Mouse (Mus musculus) MEL (cell line): ENCODE data around the gene Nr2c2ap. TPM values are rescaled to one million over a fixed set of nuclear protein-coding genes. Genes with fewer than 3 reads are reported as not detected.

Source experiments
- DNase-seq: peaks from one replicate; pipeline ENCODE4 v3.0.0; 2011; ENCODE audit warnings: low read depth, low spot score
- H3K27ac ChIP-seq: 2 replicates; pipeline ENCODE4 v1.5.1; 2012; ENCODE audit warnings: low read depth, mild to moderate bottlenecking, control low read depth, low read length, moderate library complexity; ENCODE audit not compliant: control insufficient read depth
- H3K27me3 ChIP-seq, 2 experiments: fragments of 150-350 bp in 1 of 2; sonication (generic) in 1 of 2; 2 replicates each; pipeline ENCODE4 v1.6.1; 2012; ENCODE audit warnings: low read length in 2 of 2, mild to moderate bottlenecking in 2 of 2, improper control_type of control experiment in 1 of 2, moderate library complexity in 1 of 2; ENCODE audit not compliant: insufficient read depth in 2 of 2, control insufficient read depth in 1 of 2
- H3K36me3 ChIP-seq, 2 experiments: 2 replicates each; pipeline ENCODE4 v1.6.1; 2012 to 2014; ENCODE audit warnings: low read length in 2 of 2, improper control_type of control experiment in 1 of 2, inconsistent platforms in 1 of 2, mild to moderate bottlenecking in 1 of 2; ENCODE audit not compliant: insufficient read depth in 2 of 2, control insufficient read depth in 1 of 2
- H3K4me1 ChIP-seq, 2 experiments: fragments of 150-350 bp in 1 of 2; sonication (generic) in 1 of 2; 2 replicates each; pipeline ENCODE4 v1.6.1; 2012; ENCODE audit warnings: low read length in 2 of 2, improper control_type of control experiment in 1 of 2, mild to moderate bottlenecking in 1 of 2; ENCODE audit not compliant: insufficient read depth in 2 of 2, control insufficient read depth in 1 of 2
- H3K4me3 ChIP-seq, 2 experiments: fragments of 150-350 bp in 1 of 2; sonication (generic) in 1 of 2; 2 replicates each; pipeline ENCODE4 v1.5.1; 2012; ENCODE audit warnings: low read depth in 2 of 2, low read length in 2 of 2, mild to moderate bottlenecking in 2 of 2, moderate library complexity in 2 of 2, control low read depth in 1 of 2, improper control_type of control experiment in 1 of 2; ENCODE audit not compliant: control insufficient read depth in 1 of 2, insufficient read depth in 1 of 2
- H3K79me2 ChIP-seq: 2 replicates; pipeline ENCODE4 v1.6.1; 2012; ENCODE audit warnings: mild to moderate bottlenecking, low read length, moderate library complexity; ENCODE audit not compliant: control insufficient read depth, poor library complexity, insufficient read depth
- H3K9ac ChIP-seq: 2 replicates; pipeline ENCODE4 v1.6.1; 2012; ENCODE audit warnings: low read depth, mild to moderate bottlenecking, control low read depth, low read length, moderate library complexity; ENCODE audit not compliant: control insufficient read depth, poor library complexity, severe bottlenecking
- H3K9me3 ChIP-seq: fragments of 150-350 bp; sonication (generic); replicated peaks from 2 replicates; pipeline ENCODE4 v1.6.1; 2012; ENCODE audit warnings: mild to moderate bottlenecking, low read length, improper control_type of control experiment, moderate library complexity; ENCODE audit not compliant: insufficient read depth
- CHD1 ChIP-seq: IDR thresholded peaks from 2 replicates; pipeline ENCODE4 v1.6.1; 2012; ENCODE audit warnings: low read depth, mild to moderate bottlenecking, inconsistent platforms, low read length, improper control_type of control experiment
- CHD2 ChIP-seq: IDR thresholded peaks from 2 replicates; pipeline ENCODE4 v1.6.1; 2011; ENCODE audit warnings: low read length, improper control_type of control experiment
- E2F4 ChIP-seq: IDR thresholded peaks from 2 replicates; pipeline ENCODE4 v1.6.1; 2011; ENCODE audit warnings: low read depth, low read length, improper control_type of control experiment, borderline replicate concordance
- ELF1 ChIP-seq: IDR thresholded peaks from 2 replicates; pipeline ENCODE4 v1.6.1; 2014; ENCODE audit warnings: low read depth, mild to moderate bottlenecking, inconsistent platforms, low read length, improper control_type of control experiment, moderate library complexity
- ETS1 ChIP-seq: IDR thresholded peaks from 2 replicates; pipeline ENCODE4 v1.6.1; 2012; ENCODE audit warnings: low read depth, mild to moderate bottlenecking, inconsistent platforms, low read length, improper control_type of control experiment, moderate library complexity
- GATA1 ChIP-seq: IDR thresholded peaks from 2 replicates; pipeline ENCODE4 v1.6.1; 2011; ENCODE audit warnings: low read depth, low read length, improper control_type of control experiment
- MAX ChIP-seq: IDR thresholded peaks from 2 replicates; pipeline ENCODE4 v1.6.1; 2011; ENCODE audit warnings: low read length, improper control_type of control experiment
- MEF2A ChIP-seq: IDR thresholded peaks from 2 replicates; pipeline ENCODE4 v1.6.1; 2014; ENCODE audit warnings: low read depth, mild to moderate bottlenecking, inconsistent platforms, low read length, improper control_type of control experiment; ENCODE audit not compliant: poor library complexity, insufficient replicate concordance, severe bottlenecking; ENCODE audit errors: extremely low read depth
- MYB ChIP-seq: IDR thresholded peaks from 2 replicates; pipeline ENCODE4 v1.6.1; 2011; ENCODE audit warnings: mild to moderate bottlenecking, low read depth, low read length, improper control_type of control experiment
- NELFE ChIP-seq: IDR thresholded peaks from 2 replicates; pipeline ENCODE4 v1.6.1; 2011; ENCODE audit warnings: low read depth, low read length, improper control_type of control experiment
- NRF1 ChIP-seq: IDR thresholded peaks from 2 replicates; pipeline ENCODE4 v1.6.1; 2014; ENCODE audit warnings: low read depth, mild to moderate bottlenecking, inconsistent platforms, low read length, improper control_type of control experiment, moderate library complexity; ENCODE audit not compliant: poor library complexity, insufficient read depth, severe bottlenecking
- POLR2AphosphoS5 ChIP-seq: IDR thresholded peaks from 2 replicates; pipeline ENCODE4 v1.6.1; 2012; ENCODE audit warnings: low read depth, borderline replicate concordance, mild to moderate bottlenecking, inconsistent platforms, low read length, moderate library complexity, mixed read lengths
- RAD21 ChIP-seq: IDR thresholded peaks from 2 replicates; pipeline ENCODE4 v1.6.1; 2011; ENCODE audit warnings: mild to moderate bottlenecking, low read depth, low read length, improper control_type of control experiment
- TAL1 ChIP-seq: IDR thresholded peaks from 2 replicates; pipeline ENCODE4 v1.6.1; 2012; ENCODE audit warnings: mild to moderate bottlenecking, inconsistent platforms, low read length, moderate library complexity, mixed read lengths
- TCF12 ChIP-seq: IDR thresholded peaks from 2 replicates; pipeline ENCODE4 v1.6.1; 2014; ENCODE audit warnings: low read depth, mild to moderate bottlenecking, inconsistent platforms, low read length, improper control_type of control experiment, moderate library complexity
- USF2 ChIP-seq, 2 experiments: IDR thresholded peaks; 2 replicates each; pipeline ENCODE4 v1.6.1; 2011 to 2012; ENCODE audit warnings: improper control_type of control experiment in 2 of 2, low read length in 2 of 2, borderline replicate concordance in 1 of 2, inconsistent platforms in 1 of 2, low read depth in 1 of 2, mild to moderate bottlenecking in 1 of 2; ENCODE audit not compliant: insufficient read depth in 1 of 2
- ZC3H11A ChIP-seq: IDR thresholded peaks from 2 replicates; pipeline ENCODE4 v1.6.1; 2012; ENCODE audit warnings: low read depth, mild to moderate bottlenecking, inconsistent platforms, low read length, improper control_type of control experiment
- ZMIZ1 ChIP-seq: IDR thresholded peaks from 2 replicates; pipeline ENCODE4 v1.6.1; 2012; ENCODE audit warnings: low read depth, mild to moderate bottlenecking, inconsistent platforms, low read length, improper control_type of control experiment, moderate library complexity
- polyA plus RNA-seq, 2 experiments: library from polyadenylated mRNA; stranded (reverse) in 1 of 2; unstranded in 1 of 2; fragments of >175 nt in 1 of 2; fragments of >200 nt in 1 of 2; gene quantifications; 2 replicates each; pipeline versions ENCODE4 v1.2.1 to v1.2.4; 2012; ENCODE audit warnings: low replicate concordance in 2 of 2, low read depth in 1 of 2; ENCODE audit not compliant: insufficient read length in 2 of 2, insufficient read depth in 1 of 2, missing spikeins in 1 of 2
- total RNA-seq: library from RNA; depleted of rRNA; stranded (reverse); fragments of 300-350 nt; gene quantifications from 2 replicates; pipeline ENCODE4 v1.2.3, GENCODE M21; 2012; rRNA removed

The Nr2c2ap gene
- total and polyA plus RNA-seq, 3 experiments: 24.6 to 55.7 TPM; not detected in 1

- H3K27ac ChIP-seq: no peak overlapping the region
- H3K4me3 ChIP-seq: no peak overlapping the region
- peak overlapping the region; percentile 14; the same call in 1 of the 2 replicates for H3K9ac ChIP-seq
- no peaks in the 10 kb centered on the region for H3K79me2 ChIP-seq
- DNase-seq: no peak
- no peaks in the 10 kb centered on the region for H3K9me3 ChIP-seq
- TF ChIP-seq ZMIZ1 (no peak), POLR2AphosphoS5 (no peak), TCF12 (no peak), MEF2A (no peak), ZC3H11A (no peak), CHD1 (no peak), GATA1 (no peak), MAX (no peak), ELF1 (no peak), E2F4 (no peak), CHD2 (no peak)
- no peaks in the 10 kb centered on the region for H3K27me3 ChIP-seq
- peaks cover 6 to 10% of the 10 kb centered on the region in 2 experiments for H3K4me1 ChIP-seq
- peaks cover 0 to 9% of the 10 kb centered on the region in 2 experiments; a peak in 2 of 4 replicates for H3K36me3 ChIP-seq
These were observed 50.7 kb downstream of the Nr2c2ap start for GRCm38 (mm10) chr8:70181903-70182252.

- no peak for TF ChIP-seq CHD2
- TF ChIP-seq NELFE: no peak
- TF ChIP-seq RAD21: no peak
- TF ChIP-seq ZC3H11A: no peak
- TF ChIP-seq ETS1: no peak
- no peak for TF ChIP-seq NRF1
- no peak for TF ChIP-seq USF2 (IDR thresholded peaks at IDR 0.05; ENCODE audit: borderline replicate concordance in 1 of 2, insufficient read depth in 1 of 2, low read depth in 1 of 2, low read length in 2 of 2)
- no peak for TF ChIP-seq MEF2A
- TF ChIP-seq MAX: no peak
- no peak for TF ChIP-seq TAL1
- no peak for TF ChIP-seq MYB
- Histone ChIP-seq H3K9ac (no peak overlapping the region), H3K27me3 (no peaks in the 10 kb centered on the region), H3K9me3 (no peaks in the 10 kb centered on the region), H3K4me3 (no peak overlapping the region), H3K79me2 (no peaks in the 10 kb centered on the region), H3K27ac (no peak overlapping the region), H3K4me1 (peaks cover 6 to 10% of the 10 kb centered on the region in 2 experiments), H3K36me3 (peaks cover 0 to 9% of the 10 kb centered on the region in 2 experiments; a peak in 2 of 4 replicates)
- DNase-seq: no peak
These were observed 52.1 kb downstream of the Nr2c2ap start for GRCm38 (mm10) chr8:70183194-70183593.

Other genes starting within 250 kb of the Nr2c2ap start
- 0.04 TPM in 1 of 2 replicates, not detected in the other for gene Cilp2, start 243.6 kb upstream of the Nr2c2ap start, total RNA-seq
- under 1 TPM in 1 of 2 experiments, not detected in 1; 0.03 TPM for gene Cilp2, start 243.6 kb upstream of the Nr2c2ap start, polyA plus RNA-seq
- gene Tssk6, start 229.1 kb upstream of the Nr2c2ap start, total RNA-seq: 2.1 and 3.4 TPM in 2 replicates
- gene Tssk6, start 229.1 kb upstream of the Nr2c2ap start, polyA plus RNA-seq: 1 to 10 TPM in 1 of 2 experiments, not detected in 1; 3.8 TPM
- gene Ndufa13, start 228.8 kb upstream of the Nr2c2ap start, total RNA-seq: 114 and 122 TPM in 2 replicates
- 10 to 100 TPM in 1 of 2 experiments, not detected in 1; 97.7 TPM for gene Ndufa13, start 228.8 kb upstream of the Nr2c2ap start, polyA plus RNA-seq
- 1.2 and 8.2 TPM in 2 replicates for gene Yjefn3, start 228.6 kb upstream of the Nr2c2ap start, total RNA-seq
- gene Yjefn3, start 228.6 kb upstream of the Nr2c2ap start, polyA plus RNA-seq: 1 to 10 TPM in 1 of 2 experiments, not detected in 1; 5.3 TPM
- gene Gatad2a, start 134.9 kb upstream of the Nr2c2ap start, total RNA-seq: 101 and 111 TPM in 2 replicates
- 100 to 1,000 TPM in 1 of 2 experiments, 10 to 100 TPM in 1; 38.0 to 129 TPM for gene Gatad2a, start 134.9 kb upstream of the Nr2c2ap start, polyA plus RNA-seq
- 39.0 and 39.2 TPM in 2 replicates for gene Mau2, start 88.6 kb upstream of the Nr2c2ap start, total RNA-seq
- gene Mau2, start 88.6 kb upstream of the Nr2c2ap start, polyA plus RNA-seq: 10 to 100 TPM in 1 of 2 experiments, not detected in 1; 43.4 TPM
- 27.1 and 29.9 TPM in 2 replicates for gene Sugp1, start 88.5 kb upstream of the Nr2c2ap start, total RNA-seq
- 10 to 100 TPM in 1 of 2 experiments, not detected in 1; 45.5 TPM for gene Sugp1, start 88.5 kb upstream of the Nr2c2ap start, polyA plus RNA-seq
- gene Tm6sf2, start 58.4 kb upstream of the Nr2c2ap start, total RNA-seq: 0.78 and 1.0 TPM in 2 replicates
- 1 to 10 TPM in 1 of 2 experiments, not detected in 1; 1.2 TPM for gene Tm6sf2, start 58.4 kb upstream of the Nr2c2ap start, polyA plus RNA-seq
- gene Hapln4, start 47.9 kb upstream of the Nr2c2ap start, total RNA-seq: not detected in 2 replicates
- gene Hapln4, start 47.9 kb upstream of the Nr2c2ap start, polyA plus RNA-seq: under 1 TPM in 1 of 2 experiments, not detected in 1; 0.03 TPM
- not detected in 2 replicates for gene Ncan, start 10.5 kb upstream of the Nr2c2ap start, total RNA-seq
- not detected for gene Ncan, start 10.5 kb upstream of the Nr2c2ap start, polyA plus RNA-seq
- 5.0 and 5.5 TPM in 2 replicates for gene Rfxank, start 7.8 kb downstream of the Nr2c2ap start, total RNA-seq
- 1 to 10 TPM in 1 of 2 experiments, not detected in 1; 7.2 TPM for gene Rfxank, start 7.8 kb downstream of the Nr2c2ap start, polyA plus RNA-seq
- gene Borcs8, start 8.2 kb downstream of the Nr2c2ap start, total RNA-seq: 49.5 and 62.8 TPM in 2 replicates
- 10 to 100 TPM in 1 of 2 experiments, not detected in 1; 73.0 TPM for gene Borcs8, start 8.2 kb downstream of the Nr2c2ap start, polyA plus RNA-seq
- 2.0 and 2.5 TPM in 2 replicates for gene Mef2b, start 8.4 kb downstream of the Nr2c2ap start, total RNA-seq
- 1 to 10 TPM in 1 of 2 experiments, not detected in 1; 6.5 TPM for gene Mef2b, start 8.4 kb downstream of the Nr2c2ap start, polyA plus RNA-seq
- gene Tmem161a, start 41.0 kb downstream of the Nr2c2ap start, total RNA-seq: 45.1 and 50.7 TPM in 2 replicates
- gene Tmem161a, start 41.0 kb downstream of the Nr2c2ap start, polyA plus RNA-seq: 10 to 100 TPM in 1 of 2 experiments, not detected in 1; 51.4 TPM
- gene Slc25a42, start 81.0 kb downstream of the Nr2c2ap start, total RNA-seq: 4.4 and 5.2 TPM in 2 replicates
- gene Slc25a42, start 81.0 kb downstream of the Nr2c2ap start, polyA plus RNA-seq: 10 to 100 TPM in 1 of 2 experiments, not detected in 1; 12.1 TPM
- 23.9 and 25.3 TPM in 2 replicates for gene Sugp2, start 102.9 kb downstream of the Nr2c2ap start, total RNA-seq
- gene Sugp2, start 102.9 kb downstream of the Nr2c2ap start, polyA plus RNA-seq: 10 to 100 TPM in 1 of 2 experiments, not detected in 1; 27.4 TPM
- 50.2 and 63.9 TPM in 2 replicates for gene Armc6, start 103.1 kb downstream of the Nr2c2ap start, total RNA-seq
- 10 to 100 TPM in 1 of 2 experiments, not detected in 1; 39.5 TPM for gene Armc6, start 103.1 kb downstream of the Nr2c2ap start, polyA plus RNA-seq
- 8.2 and 12.2 TPM in 2 replicates for gene Homer3, start 151.5 kb downstream of the Nr2c2ap start, total RNA-seq
- gene Homer3, start 151.5 kb downstream of the Nr2c2ap start, polyA plus RNA-seq: 10 to 100 TPM in 1 of 2 experiments, not detected in 1; 22.8 TPM
- gene Ddx49, start 171.2 kb downstream of the Nr2c2ap start, total RNA-seq: 94.1 and 102 TPM in 2 replicates
- gene Ddx49, start 171.2 kb downstream of the Nr2c2ap start, polyA plus RNA-seq: 100 to 1,000 TPM in 1 of 2 experiments, not detected in 1; 116 TPM
- 132 and 134 TPM in 2 replicates for gene Cope, start 171.2 kb downstream of the Nr2c2ap start, total RNA-seq
- gene Cope, start 171.2 kb downstream of the Nr2c2ap start, polyA plus RNA-seq: 100 to 1,000 TPM in 1 of 2 experiments, not detected in 1; 232 TPM
- gene Cers1, start 184.4 kb downstream of the Nr2c2ap start, total RNA-seq: 3.4 and 5.0 TPM in 2 replicates
- gene Cers1, start 184.4 kb downstream of the Nr2c2ap start, polyA plus RNA-seq: 1 to 10 TPM in 1 of 2 experiments, not detected in 1; 7.7 TPM
- 1.9 and 2.6 TPM in 2 replicates for gene Gdf1, start 198.5 kb downstream of the Nr2c2ap start, total RNA-seq
- 1 to 10 TPM in 1 of 2 experiments, not detected in 1; 1.9 TPM for gene Gdf1, start 198.5 kb downstream of the Nr2c2ap start, polyA plus RNA-seq
- 55.4 and 56.3 TPM in 2 replicates for gene Upf1, start 221.9 kb downstream of the Nr2c2ap start, total RNA-seq
- gene Upf1, start 221.9 kb downstream of the Nr2c2ap start, polyA plus RNA-seq: 100 to 1,000 TPM in 1 of 2 experiments, 10 to 100 TPM in 1; 89.5 to 289 TPM
- not detected in 2 replicates for gene Comp, start 242.2 kb downstream of the Nr2c2ap start, total RNA-seq
- gene Comp, start 242.2 kb downstream of the Nr2c2ap start, polyA plus RNA-seq: under 1 TPM in 1 of 2 experiments, not detected in 1; 0.54 TPM